Mouse (Mus musculus): Measurements from ENCODE around the gene Gm3045.
A peak's percentile ranks its signal among the peaks of the same experiment; 100 is the strongest.

Gene Gm3045

DNA sequence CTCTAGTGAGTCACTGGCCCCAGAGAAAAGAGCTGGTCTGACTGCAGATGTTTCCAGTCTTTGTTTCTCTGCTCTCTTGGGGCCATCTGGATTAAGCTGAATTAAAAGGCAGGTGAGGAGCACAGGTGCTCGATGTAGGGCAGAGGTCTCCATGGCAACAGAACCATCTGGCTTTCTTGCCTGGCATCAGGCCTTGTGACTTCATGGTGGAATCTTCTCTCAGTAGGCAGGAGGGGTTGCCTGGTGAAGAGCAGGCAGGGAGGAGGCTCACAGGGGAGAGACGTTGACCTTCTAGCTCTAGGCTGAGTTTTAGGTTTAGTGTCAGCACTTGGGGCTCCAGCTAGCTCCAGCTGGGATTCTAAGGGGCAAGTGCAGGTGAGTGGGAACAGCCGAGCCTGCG, at the start of gene Gm3045:
Gene Gm3045 (plus strand): TSS at position 230 of the 400 bp plus-strand sequence.
- DNase-seq, result no peak

DNA sequence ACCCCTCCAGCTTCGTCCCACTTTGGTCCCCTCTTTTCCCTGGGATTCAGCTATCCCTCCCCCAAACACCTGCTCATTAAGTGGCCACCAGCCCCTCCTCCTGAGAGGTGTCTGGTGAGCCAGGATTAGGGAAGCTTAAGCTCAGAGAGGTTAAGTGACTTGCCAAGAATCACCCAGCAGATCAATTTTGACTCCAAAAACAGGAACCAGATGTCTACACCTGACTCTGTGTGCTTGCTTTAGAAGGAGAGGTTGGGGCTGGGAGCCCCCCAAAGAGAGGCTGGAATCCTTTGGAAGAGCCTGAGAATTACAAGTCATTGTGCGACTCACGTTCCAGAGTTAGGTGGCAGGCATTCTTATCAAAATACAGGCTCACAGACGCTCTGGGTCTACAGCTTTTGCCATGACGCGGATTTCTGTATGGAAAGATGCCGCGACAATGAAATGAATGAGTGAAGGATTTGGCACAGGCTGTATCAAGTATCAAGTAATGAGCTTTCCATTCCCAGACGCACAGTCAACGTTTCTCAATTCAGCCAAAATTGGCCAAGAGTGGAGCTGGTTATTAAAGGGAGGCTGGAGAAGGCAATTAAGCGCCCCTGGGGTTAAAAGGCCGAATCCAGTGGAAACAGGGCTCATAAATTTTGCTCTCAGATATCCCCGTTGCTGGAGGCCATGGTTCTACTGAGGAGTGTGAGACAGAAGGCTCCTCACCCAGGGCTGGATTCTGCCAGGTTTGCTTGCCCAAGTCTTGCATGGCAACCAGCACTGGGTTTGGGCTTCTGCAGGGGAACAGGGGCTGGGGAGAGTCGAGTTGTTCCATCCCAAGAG, 45.3 kb upstream of the Gm3045 start:
- DNase-seq, result no peak

DNA sequence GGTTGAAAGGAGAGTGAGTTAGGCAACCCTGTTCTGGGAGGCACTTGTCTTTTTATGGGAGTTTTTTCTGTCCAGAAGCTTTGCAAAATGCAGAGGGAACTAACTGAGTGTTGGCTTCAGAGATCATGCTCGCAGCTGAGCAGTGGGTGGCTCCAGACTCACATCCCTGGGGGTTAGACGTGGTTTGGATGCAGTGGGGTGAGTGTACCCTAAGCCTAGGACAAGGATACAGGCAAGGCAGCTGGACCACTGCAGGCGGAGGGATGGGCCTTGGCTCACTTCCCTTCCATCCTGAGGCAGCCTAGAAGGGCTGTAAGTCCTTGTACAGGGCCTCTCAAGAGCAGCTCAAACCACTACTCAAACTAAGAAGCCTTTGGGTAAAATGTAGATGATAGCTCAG, 43.0 kb upstream of the Gm3045 start:
- DNase-seq, result peak; percentile 96

DNA sequence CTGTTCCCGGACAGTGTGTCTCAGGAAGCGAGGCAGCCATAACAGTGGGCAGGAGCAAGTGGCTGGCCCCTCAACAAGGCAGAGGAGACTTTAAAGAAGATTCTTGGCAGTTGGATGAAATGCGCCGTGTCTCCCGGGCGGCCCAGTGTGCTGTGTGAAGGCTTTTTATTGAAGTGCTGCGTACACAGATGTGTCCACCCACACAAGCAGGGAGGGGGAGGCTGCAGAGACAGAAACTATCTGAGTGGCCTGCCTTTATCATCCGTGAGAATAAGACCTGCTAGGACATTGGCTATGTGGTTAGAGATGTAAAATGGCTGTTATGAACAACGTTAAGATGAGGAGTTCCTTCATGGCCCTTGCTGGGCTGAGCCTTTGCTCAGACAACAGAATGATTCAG, 40.0 kb upstream of the Gm3045 start:
- DNase-seq, result no peak

DNA sequence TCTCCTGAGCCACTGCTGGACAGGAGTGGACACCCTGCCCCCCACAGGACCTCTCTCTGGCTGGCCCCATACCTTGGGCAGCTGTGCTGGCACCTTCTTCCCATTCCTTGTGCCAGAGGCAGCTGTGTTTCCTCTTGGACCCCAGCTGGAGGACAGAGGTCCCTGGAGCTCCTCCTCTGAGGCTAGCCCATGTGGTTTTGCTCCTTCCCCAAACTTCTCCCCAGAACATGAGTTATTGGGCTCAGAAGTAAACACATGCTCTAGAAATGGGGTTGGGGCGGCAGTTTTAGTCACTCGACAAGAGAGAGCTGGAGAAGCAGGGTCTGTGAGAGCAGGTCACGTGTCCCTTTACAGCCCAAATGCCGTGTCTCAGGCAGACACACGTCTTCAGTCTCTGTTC, 39.0 kb upstream of the Gm3045 start:
- peak; percentile 92 for DNase-seq

DNA sequence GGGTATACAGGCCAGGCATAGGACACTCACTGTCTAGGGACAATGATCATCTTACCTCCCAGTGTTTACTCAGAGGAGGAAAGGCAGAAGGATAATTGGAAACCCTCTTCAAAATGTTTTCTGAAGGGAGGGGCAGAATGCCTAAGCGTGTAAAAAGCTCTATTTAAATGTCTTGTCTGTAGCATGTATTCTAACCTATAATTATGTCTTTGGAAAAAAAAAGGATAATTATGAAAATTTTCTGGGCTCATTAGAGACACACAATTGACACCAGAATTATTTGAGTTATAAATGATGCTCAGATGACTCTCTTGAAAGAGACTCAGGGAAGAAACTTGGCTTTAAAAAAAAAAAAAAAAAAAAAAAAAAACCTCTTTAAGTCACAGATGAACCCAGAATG, 38.4 kb upstream of the Gm3045 start:
- DNase-seq, result no peak

DNA sequence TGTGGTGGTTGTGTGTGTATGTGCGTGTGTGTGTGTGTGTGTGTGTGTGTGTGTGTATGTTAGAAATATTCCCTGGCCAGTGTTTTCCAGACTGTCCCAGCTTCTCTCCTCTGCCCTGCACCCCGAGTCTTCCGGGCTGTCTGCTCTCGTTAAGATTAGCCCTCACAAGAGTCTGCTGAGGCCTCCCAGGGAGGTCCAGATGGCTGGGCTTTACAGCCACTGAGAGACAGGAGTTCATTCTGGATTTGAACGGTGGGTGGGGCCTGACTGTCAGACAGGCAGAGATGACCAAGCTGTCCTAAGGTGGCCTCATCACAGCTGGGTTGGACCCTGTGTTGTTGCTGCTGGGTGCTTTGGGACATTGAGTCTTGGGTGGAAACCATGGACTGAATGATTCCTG, 28.8 kb upstream of the Gm3045 start:
- DNase-seq, result peak; percentile 92

DNA sequence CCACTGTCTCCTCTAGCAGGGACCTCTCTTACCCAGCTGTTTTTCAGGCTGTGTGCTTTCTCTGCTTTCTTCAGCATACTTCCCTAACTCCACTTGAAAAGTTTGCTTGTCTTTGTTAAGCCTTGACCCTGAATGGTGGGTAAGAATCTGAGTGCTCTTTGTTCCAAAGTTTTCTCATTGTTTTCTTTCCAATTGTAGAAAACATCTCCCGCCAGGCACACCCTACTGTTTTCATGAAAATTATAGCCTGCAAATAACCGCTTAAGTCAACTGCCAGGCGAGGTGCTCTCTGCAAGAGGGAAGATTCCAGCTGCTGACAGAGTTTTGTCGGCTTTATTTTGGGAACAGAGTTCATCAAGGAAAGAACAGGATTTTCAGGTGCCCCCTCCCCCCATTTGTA, 25.2 kb upstream of the Gm3045 start:
- DNase-seq, result no peak

DNA sequence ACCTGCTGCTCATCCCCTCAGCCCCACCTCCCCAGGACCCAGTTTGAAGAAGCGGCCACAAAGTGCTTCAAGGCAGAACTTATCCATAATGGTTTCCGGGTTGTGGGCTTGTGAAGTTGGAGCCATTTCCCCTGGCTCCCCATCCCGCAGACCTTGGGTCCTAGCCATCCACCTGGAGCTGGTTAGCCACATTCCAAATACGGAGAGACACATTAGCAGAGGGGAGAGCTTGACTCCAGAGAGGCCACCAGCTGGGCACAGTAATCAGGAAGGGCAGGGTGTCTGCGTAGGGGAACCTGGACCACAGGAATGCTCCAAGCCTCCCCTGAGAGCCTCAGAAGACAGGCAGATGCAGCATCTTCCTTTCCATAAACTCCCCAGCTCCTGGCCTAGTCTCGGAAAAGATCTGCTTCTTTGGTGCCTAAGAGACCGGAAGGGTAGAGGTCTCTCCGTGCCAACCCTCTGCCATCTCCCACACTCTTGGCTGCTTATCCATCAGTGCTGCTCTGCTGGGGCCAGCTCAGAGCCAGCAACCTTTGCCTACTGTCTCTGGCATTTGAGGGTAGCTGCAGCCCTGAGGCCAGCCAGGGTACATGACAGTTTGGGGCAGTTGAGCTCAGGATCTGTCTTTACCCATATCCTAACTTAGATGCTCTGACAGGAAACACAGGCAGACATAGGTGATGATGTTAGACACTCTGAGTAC, 22.9 kb upstream of the Gm3045 start:
- DNase-seq, result no peak

DNA sequence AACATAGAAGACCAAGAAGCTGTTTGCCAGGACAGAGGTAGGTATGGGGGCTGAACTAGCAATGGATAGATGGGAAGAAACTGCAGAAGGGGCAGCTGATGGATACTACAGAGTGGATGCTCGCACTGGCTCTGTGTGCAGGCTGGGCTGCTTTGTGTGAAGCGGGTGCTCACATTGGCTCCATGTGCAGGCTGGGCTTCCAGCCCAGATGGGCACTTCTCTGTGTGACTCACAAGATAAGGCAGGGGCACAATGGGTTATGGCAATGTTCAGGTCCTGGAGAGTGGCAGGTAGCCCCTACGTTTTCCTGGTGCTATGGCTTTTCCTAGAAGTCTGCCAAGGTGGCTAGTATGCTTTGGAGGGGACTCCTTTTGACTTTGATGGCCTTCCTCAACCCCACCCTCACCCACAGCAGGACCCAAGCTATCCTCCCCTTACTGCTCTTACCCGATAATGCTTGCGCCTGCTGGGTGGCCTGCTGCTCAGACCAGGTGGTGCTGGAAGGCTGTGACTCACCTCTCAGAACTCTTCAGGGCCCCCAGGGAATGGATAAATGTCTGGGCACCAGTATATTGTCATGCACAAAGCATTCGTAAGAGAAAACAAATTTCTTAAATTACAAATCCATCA, 21.8 kb upstream of the Gm3045 start:
- DNase-seq, result no peak

DNA sequence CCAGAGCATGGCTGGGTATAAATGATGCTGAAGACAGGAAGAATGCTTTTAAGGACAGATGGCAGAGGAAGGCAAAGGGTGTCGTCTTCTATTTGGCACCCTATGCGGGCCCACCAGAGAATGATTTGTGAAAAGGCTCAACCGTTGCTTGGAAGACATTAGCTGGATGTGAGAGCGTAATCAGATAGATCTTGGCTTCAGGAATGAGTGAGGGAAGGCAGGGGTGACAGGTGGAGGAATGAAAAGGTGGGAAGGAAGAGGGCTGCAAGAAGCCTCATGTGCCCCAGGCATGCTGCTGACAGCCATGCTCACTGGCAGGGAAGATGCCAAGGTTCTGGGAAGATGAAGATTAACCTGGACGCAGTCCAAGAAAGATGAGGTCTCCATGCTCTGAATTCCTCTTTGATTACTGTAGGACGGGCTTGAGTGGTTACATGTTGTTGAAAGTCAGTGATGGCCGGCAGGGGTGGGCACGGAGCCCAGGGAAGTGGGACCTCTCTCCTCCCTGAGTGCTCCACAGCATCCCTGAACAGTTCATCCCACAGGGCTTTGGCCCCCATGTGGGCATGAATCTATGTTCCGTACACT, 14.0 kb upstream of the Gm3045 start:
- no peak for DNase-seq

DNA sequence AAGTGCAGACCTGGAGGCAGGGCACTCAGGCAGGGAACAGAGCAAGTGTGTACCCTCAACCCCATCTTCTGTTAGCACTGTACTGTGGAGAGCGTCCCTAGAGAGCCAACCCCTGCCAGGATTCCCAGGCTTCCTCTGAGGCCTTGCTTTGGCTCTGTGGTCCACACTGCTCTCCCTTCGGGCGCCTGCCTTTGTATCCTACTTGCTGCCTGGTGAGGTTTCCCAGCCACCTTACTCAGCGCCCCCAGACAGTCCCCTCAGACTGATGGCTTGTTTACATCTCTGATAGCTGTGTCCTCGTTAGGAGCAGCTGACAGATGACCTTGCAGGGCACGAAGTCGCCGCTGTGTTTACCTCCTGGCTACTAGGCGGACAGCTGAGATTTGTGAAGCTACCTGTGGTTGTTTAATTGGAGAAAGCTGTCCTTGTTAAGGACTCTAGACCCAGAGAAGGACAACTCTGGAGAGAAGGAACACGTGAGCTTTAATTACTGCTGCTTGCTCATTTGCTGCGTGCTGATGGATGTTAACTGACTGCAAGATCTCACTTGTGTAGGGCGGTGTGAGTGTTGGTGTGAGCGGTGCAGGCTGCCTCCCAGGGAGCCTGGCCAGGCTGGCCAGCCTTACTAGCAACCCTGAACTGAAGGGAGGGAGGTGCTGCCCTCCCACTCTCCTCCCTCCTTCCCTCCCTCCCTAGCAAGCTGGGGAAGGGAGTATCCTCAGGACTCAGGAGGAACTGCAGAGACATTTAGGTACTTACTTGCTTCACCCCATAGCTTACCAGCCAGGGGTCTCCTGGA, 7.5 kb upstream of the Gm3045 start:
- no peak for DNase-seq

DNA sequence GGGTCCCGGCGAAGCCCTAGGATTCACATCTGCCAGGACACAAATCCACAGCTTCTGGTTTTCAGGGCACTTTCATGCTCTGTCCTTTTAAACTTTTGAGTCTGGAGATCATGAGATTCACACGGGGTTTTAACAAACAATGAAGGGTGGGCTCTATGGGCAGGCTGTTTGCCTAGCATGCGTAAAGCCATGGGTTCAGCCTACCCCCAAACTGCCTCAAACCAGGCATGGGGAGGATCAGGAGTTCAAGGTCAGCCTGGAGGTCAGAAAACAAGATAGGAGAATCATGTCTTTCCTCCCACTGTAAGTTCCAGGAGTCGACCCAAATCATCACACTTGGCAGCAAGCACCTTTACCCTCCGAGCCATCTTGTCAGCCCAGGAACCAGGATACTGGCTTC, 6.9 kb upstream of the Gm3045 start:
- no peak for DNase-seq

DNA sequence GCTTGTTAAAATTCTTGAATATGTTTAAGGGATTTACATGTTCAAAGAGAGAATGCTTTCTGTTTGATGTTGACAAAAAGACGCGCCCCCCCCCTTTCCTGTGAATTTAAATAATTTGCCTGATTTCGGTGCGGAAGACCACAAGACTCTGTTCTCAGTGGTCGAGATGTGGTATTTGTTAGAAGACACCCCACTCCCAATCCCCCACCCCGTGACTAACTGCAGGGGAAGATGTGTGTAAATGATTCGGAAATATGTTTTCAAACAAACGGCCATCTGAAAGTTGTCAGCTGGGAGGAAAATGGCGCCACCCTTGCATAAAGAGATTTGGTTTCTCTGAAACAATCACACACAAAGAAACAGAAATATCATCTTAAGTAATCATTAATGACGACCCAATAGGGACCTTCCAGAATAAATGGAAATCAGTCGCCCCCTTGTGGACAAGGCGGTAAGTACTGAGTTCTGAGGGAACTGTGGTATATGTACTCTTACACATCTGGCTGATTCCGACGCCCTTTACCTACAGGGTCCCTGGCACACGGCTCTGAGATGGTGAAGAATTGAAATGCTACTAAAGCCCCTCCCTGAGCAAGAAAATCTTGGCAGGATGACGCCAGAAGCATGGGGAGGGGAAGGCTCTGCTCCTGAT, 4.2 kb upstream of the Gm3045 start:
- DNase-seq, result no peak

DNA sequence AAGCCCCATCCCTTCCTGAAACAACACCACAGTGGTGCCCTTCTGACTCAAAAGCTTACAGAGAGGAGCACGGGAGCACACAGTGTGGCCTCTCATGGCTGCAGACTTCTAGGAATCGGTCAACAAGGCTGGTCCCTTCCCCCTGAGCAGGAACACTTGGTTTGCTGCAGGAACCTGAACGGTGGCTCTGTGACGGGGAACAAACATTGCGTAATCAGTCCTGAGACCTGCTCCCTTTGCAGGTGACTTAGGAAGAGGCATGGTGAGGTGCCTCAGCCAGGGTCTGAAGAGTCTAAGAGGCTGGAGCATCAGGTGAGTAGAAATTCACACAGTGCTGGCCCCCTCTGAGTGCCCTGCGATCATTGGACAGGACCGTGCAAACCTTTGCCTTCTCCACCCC, 463 bp upstream of the Gm3045 start:
- DNase-seq, result no peak

DNA sequence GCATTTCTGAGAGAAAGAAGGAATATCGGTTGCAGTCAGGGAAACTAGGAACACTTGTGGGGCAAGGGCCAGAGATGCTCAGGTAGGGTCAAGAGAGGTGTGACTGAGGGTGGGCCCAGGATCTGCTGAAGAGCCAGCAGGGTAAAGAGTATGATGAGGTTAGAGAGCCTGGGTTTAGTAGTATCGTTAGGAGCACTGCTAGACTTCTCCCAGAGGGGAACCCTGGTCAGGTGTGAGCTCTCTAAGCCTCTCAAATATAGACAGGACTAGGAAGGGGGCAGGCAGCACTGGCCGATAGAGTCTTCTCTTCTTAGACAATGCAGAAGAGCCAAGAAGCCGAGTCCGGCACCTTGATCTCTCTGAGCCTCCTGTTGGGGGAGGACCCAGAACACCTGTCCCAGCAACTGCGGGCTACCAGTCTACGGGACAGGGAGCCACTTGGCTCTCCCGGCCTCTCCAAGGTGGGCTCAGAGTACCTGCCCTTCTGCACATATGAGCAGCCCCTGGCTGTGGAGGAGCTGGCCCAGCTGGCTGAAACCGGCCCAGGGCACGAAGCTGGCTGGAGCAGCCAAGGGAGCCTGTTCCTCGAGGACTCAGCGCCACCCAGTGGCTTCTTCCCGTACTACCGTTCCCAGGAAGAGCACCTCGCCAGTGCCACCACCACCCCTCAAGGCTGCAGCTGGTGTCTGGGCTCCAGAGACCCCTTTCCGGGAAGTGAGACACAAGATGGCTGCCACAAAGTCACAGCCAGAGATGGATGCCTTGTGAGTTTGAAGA, 2.5 kb downstream of the Gm3045 start:
- no peak for DNase-seq

DNA sequence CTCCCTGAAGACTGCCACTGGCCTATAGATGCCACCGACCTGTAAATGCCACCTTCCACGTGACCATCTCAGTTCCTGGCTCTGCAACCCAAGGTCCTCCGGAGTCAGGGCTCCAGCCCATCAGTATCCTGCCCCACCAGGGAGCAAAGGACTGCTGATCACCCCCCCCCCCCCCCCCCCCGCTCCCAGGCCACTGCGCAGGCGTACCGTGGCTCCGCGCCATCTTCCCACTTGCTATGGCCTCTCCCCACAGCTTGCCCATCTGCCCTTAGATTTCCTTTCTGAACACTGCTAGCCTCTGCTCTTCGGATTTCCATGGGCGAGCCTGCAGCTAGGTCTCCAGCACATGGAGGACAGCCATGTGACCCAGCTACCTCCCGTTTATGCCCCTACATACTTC, 6.1 kb downstream of the Gm3045 start:
- no peak for DNase-seq

DNA sequence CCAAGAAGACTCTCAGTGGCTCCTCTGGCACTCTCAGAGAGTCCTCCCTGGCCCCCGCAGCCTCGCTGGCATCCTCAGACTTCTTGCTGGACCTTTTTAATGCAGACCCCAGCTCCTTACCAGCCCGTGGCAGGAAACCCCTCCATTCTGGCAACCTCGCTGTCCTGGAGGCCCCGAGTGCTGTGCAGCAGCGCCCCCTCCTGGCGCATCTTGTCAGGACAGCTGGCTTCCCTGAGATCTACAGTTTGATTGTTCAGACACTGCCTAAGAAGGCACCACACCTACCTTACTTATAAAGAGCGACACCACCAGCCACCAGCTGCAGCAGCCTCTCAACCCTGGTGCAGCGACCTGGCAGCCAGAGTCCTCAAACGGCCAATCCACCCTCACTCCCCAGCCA, 7.1 kb downstream of the Gm3045 start:
- no peak for DNase-seq

DNA sequence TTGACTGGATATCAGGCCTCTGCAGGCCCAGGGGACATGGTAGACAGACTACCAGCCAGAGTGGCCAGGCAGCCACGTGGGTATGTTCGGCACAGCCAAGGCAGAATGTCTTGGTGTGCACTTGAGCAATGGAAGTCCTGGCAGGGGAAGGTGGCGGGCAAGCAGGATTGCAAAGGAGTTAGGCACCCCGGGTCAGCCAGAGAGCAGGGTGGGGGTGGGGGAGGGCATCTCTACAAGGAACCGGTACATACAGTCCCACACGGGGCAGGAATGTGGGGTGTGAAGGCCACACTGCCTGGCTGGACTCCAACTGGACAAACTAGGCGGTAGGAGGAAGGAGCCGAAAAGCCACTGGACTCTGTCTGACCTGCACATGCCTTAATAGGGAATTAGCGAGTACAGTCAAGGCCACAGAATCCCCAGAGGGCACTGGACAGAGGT, 7.9 kb downstream of the Gm3045 start:
- no peak for DNase-seq

DNA sequence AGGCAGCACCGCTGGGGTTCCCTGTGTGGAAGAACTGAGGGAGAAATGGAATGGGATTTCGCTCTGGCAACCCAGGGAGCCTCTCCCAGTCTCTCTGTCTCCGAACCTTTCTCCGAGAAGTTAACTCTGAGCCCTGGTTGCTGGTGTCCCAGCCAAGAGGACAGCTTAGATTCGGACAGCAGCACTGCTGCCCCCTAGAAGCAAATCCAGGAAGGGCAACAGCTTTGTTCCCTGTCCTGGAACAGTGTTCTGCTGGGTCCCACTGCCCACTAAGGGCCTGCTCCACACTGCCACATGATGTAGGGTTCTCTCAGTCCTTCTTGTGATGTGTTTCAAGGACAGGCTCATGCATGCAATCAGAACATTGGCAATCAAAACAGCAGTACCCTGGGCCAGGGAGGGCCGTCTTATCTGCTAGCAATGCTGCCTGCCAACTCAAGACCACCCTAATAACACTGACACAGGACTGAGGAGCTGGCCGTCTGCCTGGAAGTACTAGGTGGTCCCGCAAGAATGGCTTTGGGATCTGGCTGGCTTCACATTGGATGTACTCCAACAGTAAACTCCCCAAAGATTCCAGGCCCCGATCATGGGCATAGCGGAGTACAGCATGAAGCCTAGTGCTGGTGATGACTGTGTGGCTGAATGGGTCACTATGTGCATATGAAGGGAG, 9.4 kb downstream of the Gm3045 start:
- DNase-seq, result no peak
